Mouse (Mus musculus) 416B (cell line): ENCODE results near the gene Pou2f1.

Source experiments
- DNase-seq: peaks from one replicate; pipeline ENCODE4 v3.0.0; 2011; ENCODE audit warnings: low read depth

Gene Pou2f1

GRCm38 (mm10) chr1:165844956-165845355 lies 157.5 kb downstream of the Pou2f1 start:
- DNase-seq = peak; percentile 63

DNA sequence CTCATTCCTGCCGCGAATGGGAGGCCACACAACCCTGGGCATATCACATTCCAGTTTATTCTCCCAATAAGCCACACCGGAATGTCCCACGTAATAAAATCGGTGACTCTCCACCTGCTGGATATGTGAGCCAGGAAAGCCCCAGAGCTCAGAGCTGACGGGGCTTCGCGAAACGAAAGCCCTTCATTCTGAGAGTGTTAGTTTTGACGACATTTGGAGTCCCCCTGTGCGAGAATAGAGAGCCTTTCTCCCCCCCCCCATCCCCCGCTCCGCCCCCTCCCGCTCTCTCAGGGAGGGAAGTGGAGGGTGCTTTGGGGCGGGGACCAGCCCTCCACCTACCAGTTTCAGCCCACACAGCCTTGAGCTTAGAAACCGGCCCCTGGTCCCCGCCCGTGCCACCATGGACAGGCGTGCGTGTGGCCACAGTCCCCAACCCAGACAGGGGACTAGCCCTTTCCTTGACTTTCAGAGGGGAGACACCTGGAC lies 158.0 kb downstream of the Pou2f1 start:
- peak; percentile 53 for DNase-seq

- DNase-seq = no peak
Measured at GRCm38 (mm10) chr1:165843586-165843985, 158.9 kb downstream of the Pou2f1 start.

DNA sequence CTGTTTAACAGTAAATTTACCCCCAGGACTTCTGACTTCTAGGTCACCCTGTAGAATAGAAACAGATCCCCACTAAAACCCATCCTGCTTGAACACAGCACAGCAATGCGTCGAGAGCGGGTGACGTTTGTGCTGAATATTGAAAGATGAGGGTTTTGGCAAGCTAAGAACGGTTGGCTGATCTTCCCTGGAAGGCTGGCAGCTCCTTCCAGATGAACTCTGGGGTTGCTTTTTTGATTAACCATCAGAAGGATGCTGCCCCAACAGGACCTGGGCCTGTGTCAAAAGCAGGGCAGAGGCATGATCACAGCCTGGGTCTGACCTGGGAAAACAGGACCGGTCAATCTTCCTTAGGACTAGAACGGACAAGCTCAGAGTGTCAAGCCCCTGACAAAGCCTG lies 160.3 kb downstream of the Pou2f1 start:
- DNase-seq = no peak

DNA sequence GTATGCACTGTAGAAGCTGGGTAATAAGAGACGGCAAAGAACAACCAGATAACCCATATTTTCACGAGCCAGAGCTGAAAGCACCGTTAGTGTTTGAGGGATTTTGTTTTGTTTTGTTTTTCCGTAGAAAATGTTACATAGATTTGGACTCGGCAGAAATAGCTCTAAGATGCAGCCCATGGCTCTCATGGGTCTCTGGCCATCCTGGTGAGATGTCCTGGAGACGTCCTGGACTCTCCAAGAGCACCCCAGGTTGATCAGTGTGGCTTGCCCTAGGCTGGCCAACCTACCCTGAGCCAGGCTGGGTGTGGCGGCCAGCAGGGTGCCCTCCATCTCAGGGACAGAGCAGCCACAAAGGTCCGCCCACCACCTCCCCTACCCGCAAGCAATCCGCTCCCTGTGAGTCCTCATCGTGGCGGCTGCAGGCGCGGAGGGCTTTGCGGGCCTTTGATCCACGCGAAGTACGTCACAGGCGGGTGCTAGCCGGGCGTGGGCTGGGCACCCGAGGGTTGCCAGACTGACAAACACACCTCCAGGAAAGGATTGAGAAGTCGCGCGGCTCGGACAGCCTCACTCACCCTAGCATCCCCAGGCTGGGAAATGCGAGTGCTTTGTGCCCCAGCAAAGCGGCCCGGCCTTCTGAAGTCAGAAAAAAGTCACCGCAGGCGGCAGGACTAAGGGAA lies 161.8 kb downstream of the Pou2f1 start:
- no peak for DNase-seq

GRCm38 (mm10) chr1:165839201-165839600 lies 163.3 kb downstream of the Pou2f1 start:
- DNase-seq = no peak

GRCm38 (mm10) chr1:165837546-165837945 lies 164.9 kb downstream of the Pou2f1 start:
- DNase-seq = no peak

DNA sequence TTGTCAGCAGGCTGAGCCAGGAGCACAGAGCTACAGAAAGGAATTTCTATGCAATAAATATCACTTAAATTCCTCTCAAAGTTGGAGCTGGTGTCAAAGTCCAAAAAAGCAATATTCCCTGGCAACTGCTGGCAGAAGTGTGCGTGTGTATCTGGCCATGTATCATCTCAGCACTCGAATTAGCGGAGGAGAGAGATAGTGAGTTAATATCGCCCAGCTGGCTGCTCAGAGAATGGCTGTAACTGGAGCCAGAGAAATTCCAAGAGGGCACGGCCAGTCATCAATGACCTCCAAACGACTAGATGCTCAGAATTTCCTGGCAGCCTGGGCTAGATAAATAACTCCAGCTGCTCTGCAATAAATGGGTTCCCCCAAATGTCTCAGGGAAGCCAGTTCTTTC lies 166.0 kb downstream of the Pou2f1 start:
- no peak for DNase-seq

- no peak for DNase-seq
Measured at GRCm38 (mm10) chr1:165834633-165834975, 167.9 kb downstream of the Pou2f1 start.

DNA sequence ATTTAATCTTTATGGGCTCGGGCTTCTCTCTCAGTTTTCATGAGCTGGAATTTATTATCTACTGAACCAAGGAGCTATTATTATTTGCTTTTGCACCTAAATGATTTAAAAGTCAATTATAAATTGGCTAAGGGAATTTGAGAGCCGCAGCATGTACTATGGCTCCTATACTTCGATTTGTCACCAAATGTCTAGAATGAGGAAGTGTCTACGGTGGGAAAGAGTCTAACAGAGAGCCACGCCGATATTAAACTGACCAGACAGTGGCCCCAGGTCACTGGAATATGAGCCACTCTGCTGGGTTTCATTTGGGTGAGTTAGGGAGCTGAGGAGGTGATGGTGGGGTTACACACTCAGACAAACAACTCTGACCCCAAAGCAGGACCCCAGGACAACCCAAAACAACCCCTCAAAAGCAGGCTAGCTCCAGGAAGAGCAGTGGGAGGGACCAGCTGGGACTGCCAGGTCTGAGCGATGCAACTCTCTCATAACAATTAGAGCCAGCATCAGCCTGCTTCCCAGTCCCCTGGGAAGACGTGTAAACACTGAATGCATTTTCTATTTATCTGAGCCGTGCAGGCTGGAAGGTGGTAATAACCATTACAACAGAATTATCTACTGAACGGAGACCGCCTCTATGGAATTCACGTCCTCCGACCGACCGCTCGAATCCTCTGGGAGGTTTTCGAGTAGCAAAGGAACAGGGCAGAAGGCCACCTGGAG lies 168.4 kb downstream of the Pou2f1 start:
- DNase-seq = no peak

DNA sequence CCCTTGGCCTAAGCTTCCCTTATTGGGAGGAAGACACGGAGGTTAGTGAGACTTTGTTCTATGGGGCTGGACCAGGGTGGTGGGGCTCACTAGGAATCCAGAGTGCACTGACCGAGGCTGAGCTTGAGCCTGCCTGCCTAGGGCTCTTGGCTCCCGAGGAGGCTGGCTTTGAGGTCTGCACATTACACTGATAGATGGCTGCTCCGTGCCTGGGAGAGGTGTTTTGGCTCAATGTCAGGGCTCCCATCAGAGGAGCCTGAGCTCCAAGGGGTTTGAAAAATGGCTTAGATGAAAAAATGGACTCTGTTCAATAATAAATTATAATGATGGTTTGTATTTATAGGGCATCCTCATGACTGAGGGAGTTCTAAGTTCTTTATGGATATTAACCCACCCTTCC lies 169.2 kb downstream of the Pou2f1 start:
- DNase-seq = no peak

DNA sequence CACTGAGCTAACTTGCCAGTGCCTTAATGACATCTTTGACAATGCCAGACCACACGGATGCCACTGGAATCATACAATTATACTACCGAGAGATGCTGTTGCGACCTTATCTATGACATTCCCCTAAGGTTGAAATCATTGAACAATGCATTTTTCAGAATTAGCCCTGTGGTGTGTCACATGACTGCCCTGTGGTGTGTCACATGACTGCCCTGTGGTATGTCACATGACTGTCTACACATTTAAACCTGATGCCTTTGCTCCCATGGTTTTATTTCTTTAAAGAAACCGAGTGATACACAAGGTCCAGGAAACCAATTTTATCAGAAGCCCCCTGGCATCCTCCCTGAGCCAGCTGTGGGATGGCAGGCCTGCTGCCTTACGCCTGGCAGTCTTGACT lies 172.6 kb downstream of the Pou2f1 start:
- DNase-seq = no peak

DNA sequence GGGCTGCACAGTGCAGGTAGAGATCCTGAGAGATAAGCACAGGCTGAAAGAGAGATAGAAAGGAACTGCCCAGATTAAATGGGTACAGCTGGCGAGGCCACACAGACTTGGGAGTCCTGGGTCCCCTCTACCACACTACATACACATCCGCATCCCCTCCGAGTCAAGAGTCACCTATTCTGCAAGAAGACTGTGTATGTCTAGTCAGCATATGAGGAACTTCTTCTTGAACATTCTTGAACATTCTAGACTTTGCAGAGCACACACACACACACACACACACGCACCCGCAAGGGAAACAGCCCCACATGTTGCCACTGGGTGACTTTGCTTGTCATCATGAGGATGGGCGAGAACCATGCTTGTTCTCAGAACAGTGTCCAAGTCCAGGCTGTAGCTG lies 173.9 kb downstream of the Pou2f1 start:
- DNase-seq = no peak

GRCm38 (mm10) chr1:165828173-165828572 lies 174.3 kb downstream of the Pou2f1 start:
- DNase-seq = no peak

DNA sequence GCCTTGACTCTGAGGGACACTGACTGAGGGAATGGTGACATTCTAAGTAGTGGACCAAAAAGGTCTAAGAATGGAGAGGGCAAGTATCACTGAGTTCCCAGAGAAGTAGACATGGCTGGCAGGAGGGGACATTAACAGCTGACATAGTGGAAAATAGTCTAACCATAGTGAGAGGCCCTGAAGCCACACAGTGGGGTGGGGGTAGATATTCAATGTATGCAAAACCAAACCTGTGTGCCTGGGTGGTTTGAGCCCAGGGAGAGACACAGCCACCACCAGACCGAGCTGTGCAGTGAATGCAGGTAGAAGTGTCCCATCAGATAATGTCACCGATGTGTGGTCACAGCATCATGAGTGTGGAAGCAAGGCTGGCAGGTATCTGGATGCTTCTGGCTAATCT lies 180.4 kb downstream of the Pou2f1 start:
- no peak for DNase-seq

DNA sequence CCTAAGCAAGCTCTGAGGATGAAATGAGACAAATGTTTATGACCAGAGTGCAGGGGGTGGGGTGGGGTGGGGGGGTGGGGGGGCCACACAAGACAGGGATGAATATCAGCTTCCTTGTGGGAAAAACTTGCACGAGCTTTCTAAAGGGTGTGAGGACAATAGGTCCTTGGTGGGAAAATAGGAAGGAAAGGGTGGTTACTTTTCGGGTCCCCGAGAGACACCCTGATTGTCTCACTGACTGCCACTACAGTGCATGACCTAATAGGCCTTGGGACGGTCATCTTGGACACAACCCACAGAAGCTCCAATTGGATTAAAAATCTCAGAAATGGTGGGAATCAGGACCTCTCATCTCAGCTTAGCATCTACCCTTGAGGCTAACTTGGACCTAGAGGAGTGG lies 183.3 kb downstream of the Pou2f1 start:
- DNase-seq = no peak

DNA sequence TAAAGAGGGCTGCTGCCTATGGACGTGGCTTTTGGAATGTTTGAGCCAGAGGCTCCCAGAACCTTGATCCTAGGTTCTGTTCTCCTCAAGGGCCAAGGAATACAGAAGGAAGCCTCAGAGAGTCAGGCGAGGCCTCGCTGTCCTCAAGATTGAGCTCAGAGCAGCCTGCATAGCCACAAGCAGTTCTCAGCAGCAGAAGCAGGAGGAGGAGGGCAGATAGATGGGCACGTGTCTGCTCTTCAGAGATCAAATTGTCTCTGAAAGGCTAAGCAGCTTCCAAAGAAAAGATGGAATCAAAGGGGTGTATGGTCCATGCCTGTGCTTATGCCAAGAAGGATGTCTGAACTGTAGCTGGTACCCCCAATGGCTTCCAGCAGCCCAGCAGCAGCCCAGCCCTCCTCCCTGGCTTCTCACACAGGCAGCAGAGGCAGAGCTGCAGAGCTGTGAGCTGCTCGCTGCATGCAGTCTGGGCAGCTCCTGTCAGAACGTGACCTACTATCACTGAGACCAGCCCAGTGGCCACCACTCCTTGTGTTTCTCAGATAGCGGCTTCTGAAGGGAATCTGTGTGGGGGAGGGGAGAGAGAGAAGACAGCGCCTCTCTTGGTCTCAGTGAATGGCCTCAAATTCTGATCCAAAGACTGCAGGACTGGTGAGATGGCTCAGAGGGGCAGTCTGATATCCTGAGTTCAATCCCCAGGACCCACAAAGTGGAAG lies 184.2 kb downstream of the Pou2f1 start:
- DNase-seq = no peak

DNA sequence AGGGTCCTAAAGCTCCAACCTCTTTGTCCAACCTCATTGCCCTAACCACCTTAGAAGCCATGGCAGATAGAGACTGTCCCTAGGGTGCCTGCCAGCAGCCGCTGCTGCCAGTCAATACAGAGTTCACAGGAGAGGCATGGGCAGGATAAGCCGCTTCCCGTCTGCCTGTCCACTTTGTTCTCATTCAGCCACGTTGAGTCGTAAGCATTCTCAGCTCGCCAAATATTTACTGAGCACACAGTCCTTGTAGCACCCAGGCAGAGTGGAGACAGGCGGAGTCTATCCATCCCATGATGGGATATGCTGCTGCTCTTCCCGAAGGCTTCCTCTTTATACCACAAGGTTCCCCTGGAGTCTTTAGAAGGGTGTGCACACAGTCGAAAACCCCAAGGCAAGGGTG lies 185.2 kb downstream of the Pou2f1 start:
- DNase-seq = no peak

GRCm38 (mm10) chr1:165816391-165816790 lies 186.1 kb downstream of the Pou2f1 start:
- no peak for DNase-seq
